Mouse (Mus musculus) hindbrain, postnatal 0 days (tissue): ENCODE measurements around the gene Olfr433. TPM values are rescaled to one million over a fixed set of nuclear protein-coding genes. Genes with fewer than 3 reads are reported as not detected.
"Not testable (repeated sequence)": the region's sequence is repeated elsewhere in the genome, so short reads cannot be mapped to it uniquely, and the experiment has no call there.

Experiments used
- ATAC-seq: fragments of 200-750 bp; cut with Nextera tagmentation; 2 replicates; pipeline ENCODE4 v1.8.0; 2017; ENCODE audit warnings: mild to moderate bottlenecking, moderate TSS enrichment, moderate library complexity
- DNase-seq: peaks from one replicate; pipeline ENCODE4 v3.0.0-alpha.2; 2015; ENCODE audit warnings: low spot score
- H3K27ac ChIP-seq: fragments of 300-500 bp; sonication (generic); 2 replicates; pipeline ENCODE4 v1.5.1; 2014; ENCODE audit warnings: mild to moderate bottlenecking
- H3K27me3 ChIP-seq: fragments of 300-500 bp; sonication (generic); 2 replicates; pipeline ENCODE4 v1.6.1; 2014; ENCODE audit warnings: low read length, mixed read lengths; ENCODE audit not compliant: insufficient read depth
- H3K36me3 ChIP-seq: fragments of 300-500 bp; sonication (generic); 2 replicates; pipeline ENCODE4 v1.6.1; 2014; ENCODE audit warnings: low read length, mixed read lengths; ENCODE audit not compliant: insufficient read depth
- H3K4me1 ChIP-seq: fragments of 300-500 bp; sonication (generic); 2 replicates; pipeline ENCODE4 v1.6.1; 2014; ENCODE audit warnings: antibody characterized with exemption, low read length, mixed read lengths; ENCODE audit not compliant: insufficient read depth
- H3K4me2 ChIP-seq: fragments of 300-500 bp; sonication (generic); 2 replicates; pipeline ENCODE4 v1.6.1; 2014; ENCODE audit warnings: low read depth, mild to moderate bottlenecking, low read length, moderate library complexity, mixed read lengths
- H3K4me3 ChIP-seq: fragments of 300-500 bp; sonication (generic); 2 replicates; pipeline ENCODE4 v1.5.1; 2014; ENCODE audit warnings: low read length
- H3K9ac ChIP-seq: fragments of 300-500 bp; sonication (generic); replicated peaks from 2 replicates; pipeline ENCODE4 v1.6.1; 2014; ENCODE audit warnings: mild to moderate bottlenecking, low read length, moderate library complexity, mixed read lengths
- H3K9me3 ChIP-seq: fragments of 300-500 bp; sonication (generic); 2 replicates; pipeline ENCODE4 v1.6.1; 2016; ENCODE audit warnings: low read length, mixed read lengths
- CTCF ChIP-seq: IDR thresholded peaks from 2 replicates; pipeline ENCODE4 v1.5.1; 2016; ENCODE audit warnings: antibody characterized with exemption, control low read depth, low read depth
- WGBS: fragments of 180-500 bp; shearing (Covaris S2); extraction: QIAGEN DNeasy Blood & Tissue Kit; methylation state at CpG from one replicate; pipeline ENCODE4 v1.1.7; 2014; 5-methylcytosine and 5-hydroxymethylcytosine counted together
- polyA plus RNA-seq: library from polyadenylated mRNA; unstranded; fragments of >200 nt; fragmentation: Nextera tagmentation; extraction: Ambion mirVana; gene quantifications from 2 replicates; pipeline ENCODE4 v1.2.1, GENCODE M21; 2015
- total RNA-seq: library from RNA; depleted of rRNA; stranded (reverse); fragments of >200 nt; gene quantifications from 2 replicates; pipeline ENCODE4 v1.2.3, GENCODE M21; 2014; rRNA removed

Gene Olfr433
- not detected in 2 replicates for total RNA-seq
- not detected in 2 replicates for polyA plus RNA-seq

GRCm38 (mm10) chr1:174040523-174041177 lies at the start of gene Olfr433:
Gene Olfr433 (plus strand): TSS chr1:174040705.
- no peak within 1 kb of the TSS for H3K27ac ChIP-seq
- DNase-seq (no peak), ATAC-seq (no peak)
- no peaks in the 10 kb centered on the region for H3K27me3 ChIP-seq
- no peak within 1 kb of the TSS for H3K4me3 ChIP-seq
- H3K9me3 ChIP-seq = no peaks in the 10 kb centered on the region
- no peak within 1 kb of the TSS for H3K4me2 ChIP-seq
- WGBS = 90% methylated on average over 7 of the region's 7 CpGs
- H3K4me1 ChIP-seq = no peaks in the 10 kb centered on the region
- no peak for TF ChIP-seq CTCF
- no peaks in the 10 kb centered on the region for H3K36me3 ChIP-seq
- H3K9ac ChIP-seq = no peak within 1 kb of the TSS

- Histone ChIP-seq H3K4me1 (no peaks in the 10 kb centered on the region), H3K9ac (no peak overlapping the region), H3K4me2 (no peak overlapping the region), H3K4me3 (no peak overlapping the region), H3K27me3 (no peaks in the 10 kb centered on the region), H3K9me3 (no peaks in the 10 kb centered on the region), H3K27ac (no peak overlapping the region), H3K36me3 (no peaks in the 10 kb centered on the region)
- peak; percentile 35 for DNase-seq
- WGBS = 74% methylated on average over 4 of the region's 4 CpGs
- TF ChIP-seq CTCF = no peak
- peak; percentile 78 for ATAC-seq
These were observed 45.5 kb upstream of the Olfr433 start for GRCm38 (mm10) chr1:173995003-173995402.

GRCm38 (mm10) chr1:174004352-174005109 lies 36.0 kb upstream of the Olfr433 start:
- H3K27me3 ChIP-seq, H3K4me3 ChIP-seq, H3K27ac ChIP-seq, H3K9ac ChIP-seq, H3K36me3 ChIP-seq, H3K4me2 ChIP-seq, H3K4me1 ChIP-seq, ATAC-seq, DNase-seq, H3K9me3 ChIP-seq: not testable (repeated sequence)
- WGBS = 82% methylated on average over 1 of the region's 3 CpGs

- not testable (repeated sequence) for H3K9ac ChIP-seq
These were observed 33.5 kb upstream of the Olfr433 start for GRCm38 (mm10) chr1:174007050-174007449.

GRCm38 (mm10) chr1:174031698-174032097 lies 8.8 kb upstream of the Olfr433 start, which contains the start of gene Ifi205:
Gene Ifi205 (minus strand): TSS chr1:174031810.
- whole genome bisulfite sequencing = 58% methylated on average over 1 of the region's 1 CpGs
- Histone ChIP-seq H3K27ac (no peak within 1 kb of the TSS), H3K4me1 (no peaks in the 10 kb centered on the region), H3K36me3 (no peaks in the 10 kb centered on the region), H3K27me3 (no peaks in the 10 kb centered on the region), H3K9me3 (no peaks in the 10 kb centered on the region), H3K9ac (no peak within 1 kb of the TSS), H3K4me2 (no peak within 1 kb of the TSS), H3K4me3 (no peak within 1 kb of the TSS)
- TF ChIP-seq CTCF = no peak
- ATAC-seq (no peak), DNase-seq (no peak)

More at GRCm38 (mm10) chr1:174007050-174007449, 33.5 kb upstream of the Olfr433 start:
- not testable (repeated sequence) for H3K4me2 ChIP-seq, H3K27ac ChIP-seq, DNase-seq, H3K36me3 ChIP-seq, ATAC-seq, H3K9me3 ChIP-seq, H3K4me3 ChIP-seq, H3K27me3 ChIP-seq, H3K4me1 ChIP-seq

GRCm38 (mm10) chr1:174035841-174036240 lies 4.7 kb upstream of the Olfr433 start:
- no peak overlapping the region for H3K9ac ChIP-seq
- no peaks in the 10 kb centered on the region for H3K9me3 ChIP-seq
- no peaks in the 10 kb centered on the region for H3K27me3 ChIP-seq
- no peaks in the 10 kb centered on the region for H3K36me3 ChIP-seq
- H3K4me3 ChIP-seq = no peak overlapping the region
- peak; percentile 13 for DNase-seq
- no peaks in the 10 kb centered on the region for H3K4me1 ChIP-seq
- peak; percentile 35; the same call in 1 of the 2 replicates for ATAC-seq
- no peak overlapping the region for H3K27ac ChIP-seq
- 58% methylated on average over 4 of the region's 4 CpGs for WGBS
- no peak for TF ChIP-seq CTCF
- H3K4me2 ChIP-seq = no peak overlapping the region

- Histone ChIP-seq H3K27me3 (no peaks in the 10 kb centered on the region), H3K9me3 (no peaks in the 10 kb centered on the region), H3K9ac (no peak overlapping the region), H3K4me3 (no peak overlapping the region), H3K4me1 (no peaks in the 10 kb centered on the region), H3K4me2 (no peak overlapping the region), H3K27ac (no peak overlapping the region), H3K36me3 (no peaks in the 10 kb centered on the region)
- TF ChIP-seq CTCF = no peak
- DNase-seq (no peak), ATAC-seq (no peak)
- WGBS = 86% methylated on average over 3 of the region's 3 CpGs
These were observed 2.0 kb upstream of the Olfr433 start for GRCm38 (mm10) chr1:174038480-174038879.

- ATAC-seq, H3K4me2 ChIP-seq, H3K27ac ChIP-seq, H3K9ac ChIP-seq, DNase-seq, H3K9me3 ChIP-seq, H3K36me3 ChIP-seq, H3K4me1 ChIP-seq, H3K4me3 ChIP-seq, H3K27me3 ChIP-seq: not testable (repeated sequence)
- 89% methylated on average over 12 of the region's 12 CpGs for WGBS
These were observed 1.8 kb downstream of the Olfr433 start for GRCm38 (mm10) chr1:174042091-174042884.
